Mouse (Mus musculus) brain, adult 2 months (tissue): ENCODE results near the gene Slc38a10.

Source experiments
- DNase-seq: peaks from one replicate; pipeline ENCODE4 v3.0.0; 2011; ENCODE audit warnings: low read depth, low spot score

Slc38a10 gene

DNA sequence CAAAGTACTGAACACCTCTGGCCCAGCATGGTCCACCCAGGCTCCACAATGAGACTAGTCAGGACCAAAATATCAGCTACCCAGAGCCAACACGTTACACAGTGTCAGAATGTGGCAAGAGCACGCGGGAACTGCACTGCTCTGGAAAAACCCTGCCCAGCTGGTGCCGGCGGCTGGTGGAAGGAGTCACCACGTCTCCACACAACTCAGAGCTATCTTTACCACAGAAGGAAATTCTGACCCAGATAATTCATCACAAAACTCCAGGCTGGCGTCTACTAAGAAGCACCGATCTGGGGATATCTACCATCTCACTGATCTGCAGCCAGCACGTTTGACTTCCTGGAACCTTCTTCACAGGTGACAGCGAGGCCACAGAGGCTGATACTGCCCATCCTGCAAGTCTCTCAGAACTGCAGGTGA is 11.8 kb downstream of the Slc38a10 start:
- DNase-seq, result peak; percentile 82

DNA sequence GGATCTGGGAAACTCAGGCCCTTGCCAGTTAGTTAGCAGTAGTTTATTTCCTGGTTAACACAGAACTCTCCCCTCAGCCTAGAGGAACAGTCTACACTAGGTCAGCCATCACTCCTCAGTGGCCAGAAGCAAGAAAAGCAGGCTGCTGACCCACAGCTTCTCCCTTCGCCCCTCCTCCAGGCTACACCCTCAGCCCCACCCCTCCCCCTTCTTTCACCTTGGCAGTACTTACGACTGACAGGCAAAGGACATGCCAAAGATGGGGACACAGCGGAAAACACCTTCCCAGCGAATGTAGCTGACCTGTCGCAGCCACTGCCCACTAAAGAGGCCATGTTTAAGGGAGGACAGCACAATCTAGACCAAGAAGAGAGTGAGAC is 13.5 kb downstream of the Slc38a10 start:
- no peak for DNase-seq

DNA sequence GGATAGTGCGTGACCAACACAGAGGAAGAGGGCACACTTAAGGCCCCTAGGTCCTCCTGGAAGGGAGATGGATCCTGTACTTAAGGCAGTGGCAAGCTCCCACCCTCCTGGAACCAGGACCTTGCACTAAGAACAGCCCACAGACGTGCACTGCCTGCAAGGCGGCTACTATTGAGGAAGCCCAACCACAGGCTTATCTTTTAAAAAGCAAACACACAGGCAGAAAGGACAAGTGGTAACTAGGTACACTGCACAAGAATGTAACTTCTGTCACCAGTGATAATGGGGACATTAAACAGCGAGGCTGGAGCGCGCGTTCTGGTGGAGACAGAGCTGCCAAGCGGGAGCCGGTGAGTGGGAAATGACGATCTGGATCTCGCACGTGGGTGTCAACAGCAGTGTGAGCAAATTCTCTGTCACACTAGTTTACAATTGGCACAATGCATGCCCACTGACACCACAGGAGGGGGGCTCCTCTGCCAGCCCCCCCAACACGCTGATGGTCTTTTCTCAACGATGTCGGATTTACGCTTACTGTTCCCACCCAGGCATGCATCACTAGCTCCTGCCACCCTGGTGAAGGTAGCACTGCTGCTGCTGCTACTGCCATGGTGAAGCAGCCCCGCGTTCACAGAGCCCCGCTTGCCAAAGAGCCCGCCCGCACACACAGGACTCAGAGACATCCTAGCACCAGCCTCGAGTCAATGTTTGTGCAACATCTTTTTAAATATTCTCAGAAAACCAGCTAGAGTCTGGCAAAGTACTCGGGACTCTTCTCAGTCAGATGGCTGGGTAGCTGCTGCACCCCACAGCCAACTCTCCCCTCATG is 14.1 kb downstream of the Slc38a10 start:
- peak; percentile 84 for DNase-seq

DNA sequence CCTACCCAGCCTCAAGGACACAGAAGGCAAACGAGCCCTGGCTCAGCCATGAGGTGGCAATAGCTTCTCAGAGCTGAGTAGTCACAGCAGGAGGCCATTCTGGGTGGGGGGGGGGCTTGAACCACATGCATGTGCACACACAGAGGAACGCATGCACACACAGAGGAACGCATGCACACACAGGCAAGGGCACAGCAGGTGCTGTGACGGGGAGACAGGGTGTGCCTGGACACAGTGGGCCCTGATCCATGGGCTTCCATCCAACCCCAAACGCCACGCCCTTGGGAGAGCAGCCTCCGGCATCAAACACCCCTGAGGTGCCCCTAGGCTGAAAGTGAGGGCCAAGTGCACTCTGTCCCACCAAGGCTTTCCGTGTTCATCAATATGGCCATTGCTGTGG is 15.0 kb downstream of the Slc38a10 start:
- DNase-seq, result no peak

DNA sequence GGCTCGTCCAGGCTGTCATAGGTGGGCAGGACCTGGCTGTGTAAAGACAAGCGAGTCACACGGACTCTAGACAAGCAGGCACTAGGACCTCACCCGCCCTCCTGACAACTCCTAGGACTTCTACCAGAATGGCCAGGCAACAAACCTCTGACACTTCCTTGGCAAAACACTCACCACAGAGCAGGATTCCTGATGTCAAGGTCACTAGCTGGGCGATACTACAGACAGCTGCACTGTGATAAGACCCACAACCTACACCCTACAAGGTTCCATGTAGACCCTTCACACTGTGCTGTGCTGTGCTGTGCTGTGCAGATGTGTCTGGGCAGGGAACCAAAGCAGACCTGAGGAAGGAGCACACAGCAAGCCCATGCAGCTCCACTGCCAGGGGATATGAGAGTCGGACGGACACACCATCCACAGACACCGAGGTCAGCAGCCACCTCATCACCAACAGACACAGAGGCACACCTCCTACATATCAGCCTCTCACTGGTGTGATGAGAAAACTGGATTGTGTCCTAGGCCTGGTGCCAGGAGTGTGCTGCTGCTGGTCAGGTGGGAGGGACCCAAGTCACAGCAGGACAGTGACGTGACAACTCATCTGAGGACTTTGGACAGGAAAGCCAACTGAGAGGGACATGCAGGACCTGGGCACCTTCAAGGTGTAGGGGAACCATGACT is 16.2 kb downstream of the Slc38a10 start:
- DNase-seq, result no peak

DNA sequence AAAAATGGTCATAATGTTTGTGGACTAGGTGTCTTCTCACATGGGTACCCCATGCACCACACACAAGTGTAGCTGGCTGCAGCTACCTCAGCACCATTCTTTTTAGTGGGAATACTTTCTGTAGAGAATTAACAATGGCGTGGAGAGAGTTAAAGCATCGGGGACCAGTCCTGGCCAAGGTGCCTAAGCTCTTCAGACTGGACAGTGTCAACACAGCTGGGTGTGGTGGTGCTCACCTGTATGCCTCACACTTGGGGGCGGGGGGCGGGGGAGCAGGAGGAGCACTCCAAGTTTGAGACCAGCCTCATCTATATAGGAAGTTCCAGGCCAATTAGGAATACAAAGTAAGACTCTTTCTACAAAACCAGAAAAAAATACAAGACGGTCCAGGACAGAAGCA is 17.0 kb downstream of the Slc38a10 start:
- no peak for DNase-seq

DNA sequence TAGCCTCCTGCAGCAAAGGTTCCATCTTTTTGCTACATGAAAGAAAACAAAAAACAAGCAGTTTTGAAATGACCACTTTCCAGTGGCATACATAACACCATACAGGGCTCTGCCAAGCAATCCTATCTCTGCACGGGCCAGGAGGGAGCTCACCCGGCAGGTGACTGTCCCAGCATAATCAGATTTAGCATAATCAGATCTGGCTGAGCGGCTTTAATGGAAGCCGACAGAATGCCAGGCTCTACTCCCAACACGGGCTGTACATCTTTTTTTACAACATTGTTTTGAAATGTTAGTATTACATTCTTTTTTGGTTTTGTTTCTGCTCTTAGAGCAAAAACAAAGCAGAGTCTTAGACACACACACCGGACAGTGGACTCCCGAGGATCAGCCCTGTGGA is 21.9 kb downstream of the Slc38a10 start:
- no peak for DNase-seq

DNA sequence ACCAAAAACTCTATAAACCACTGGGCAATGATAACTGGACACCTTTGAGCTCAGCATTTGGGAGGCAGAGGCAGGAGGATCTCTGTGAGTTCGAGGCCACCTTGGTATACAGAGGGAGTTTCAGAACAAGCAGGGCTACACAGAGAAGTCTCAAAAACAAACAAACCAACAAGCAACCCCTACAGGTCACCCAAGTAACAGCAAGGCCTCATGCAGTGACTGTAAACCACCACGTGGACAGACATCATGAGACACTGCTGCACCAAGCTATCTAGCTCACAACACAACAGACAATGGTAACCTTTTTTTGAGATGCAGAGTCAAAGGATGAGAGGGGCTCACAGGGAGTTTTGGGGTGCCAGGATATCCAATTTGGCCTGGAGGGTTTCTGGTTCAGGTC is 24.3 kb downstream of the Slc38a10 start:
- DNase-seq, result no peak

DNA sequence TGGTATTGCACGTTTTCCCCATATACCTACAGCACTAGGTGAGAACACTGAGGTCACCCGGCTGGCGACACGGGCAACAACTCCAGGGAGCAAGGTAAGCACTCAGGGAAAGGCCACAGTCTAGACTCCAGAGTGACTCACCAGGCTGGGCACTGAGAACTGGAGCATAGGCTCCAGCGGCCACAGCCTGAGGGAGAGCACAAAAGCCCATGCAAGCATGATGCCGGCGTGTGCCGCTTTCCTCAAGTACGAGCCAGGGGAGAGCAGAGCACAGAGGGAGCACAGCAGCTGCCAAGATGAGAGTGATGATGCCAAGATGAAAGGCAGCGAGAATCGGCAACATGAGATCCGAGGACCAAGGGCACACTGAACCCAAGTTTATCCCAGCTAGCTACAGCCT is 29.0 kb downstream of the Slc38a10 start:
- DNase-seq, result peak; percentile 63

DNA sequence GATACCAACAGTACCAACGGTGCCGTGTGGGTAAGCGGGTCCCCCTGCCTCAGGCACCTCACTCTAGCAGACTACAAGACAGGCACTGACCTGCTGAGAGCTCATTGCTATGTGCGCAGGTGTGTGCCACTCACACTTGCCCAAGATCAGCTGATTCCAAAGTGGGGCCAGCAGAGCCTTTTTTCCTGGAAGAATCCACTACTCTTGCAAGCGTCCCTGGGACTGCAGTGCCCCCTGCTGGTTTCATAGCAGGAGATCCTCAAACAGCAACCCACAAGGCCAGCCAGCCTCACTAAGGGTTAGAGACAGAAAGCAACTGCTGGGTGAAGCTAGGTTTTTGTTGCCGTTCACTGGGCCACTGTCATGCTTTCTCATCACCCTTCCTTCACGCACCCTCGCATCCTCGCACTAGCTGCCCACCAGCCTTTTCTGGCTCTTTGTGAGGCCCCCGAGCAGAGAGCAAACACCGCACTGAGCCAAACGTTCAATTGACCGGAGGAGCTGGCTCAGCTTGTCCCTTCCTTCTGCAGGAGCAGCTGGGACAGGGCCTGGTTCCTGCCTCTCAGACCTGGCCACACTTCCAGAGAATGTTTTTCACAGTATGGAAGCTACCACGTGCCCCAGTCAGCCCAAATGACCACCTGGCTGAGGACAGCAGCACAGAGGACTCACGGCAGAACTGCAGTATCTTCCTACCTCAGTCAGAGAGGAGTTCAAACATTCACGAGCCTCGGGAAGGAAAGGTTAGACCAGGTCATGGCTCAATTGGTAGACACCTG is 30.3 kb downstream of the Slc38a10 start:
- DNase-seq, result peak; percentile 94

DNA sequence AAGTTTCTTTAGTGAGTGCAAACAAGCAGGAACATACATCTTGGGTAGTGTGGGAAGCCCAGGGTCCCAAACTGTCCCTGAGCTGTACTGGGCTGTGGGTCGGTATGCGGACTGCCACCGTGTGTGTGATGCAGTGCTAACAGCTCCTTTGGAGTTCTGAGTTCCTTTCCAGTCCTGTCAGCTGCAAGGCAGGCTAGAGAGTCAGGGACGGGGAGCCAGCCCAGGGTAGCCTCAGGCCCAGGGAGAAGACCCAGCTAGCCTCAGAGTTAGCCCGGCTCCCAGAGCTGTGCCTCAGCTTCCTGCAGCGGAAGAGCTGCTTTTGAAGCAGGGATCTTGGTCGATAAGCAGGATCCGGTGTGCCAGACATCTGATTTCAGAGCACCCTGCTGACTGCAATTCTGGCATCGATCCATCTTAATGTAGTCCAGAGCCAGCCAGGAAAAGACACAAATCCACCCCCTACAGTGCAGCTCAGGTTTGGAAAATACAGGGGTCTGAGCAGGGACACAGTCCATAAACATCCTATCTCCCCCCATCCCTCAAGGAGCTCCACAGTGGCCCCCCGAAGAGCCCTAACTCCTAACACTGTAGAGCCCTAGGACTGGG is 31.1 kb downstream of the Slc38a10 start:
- DNase-seq, result peak; percentile 50

DNA sequence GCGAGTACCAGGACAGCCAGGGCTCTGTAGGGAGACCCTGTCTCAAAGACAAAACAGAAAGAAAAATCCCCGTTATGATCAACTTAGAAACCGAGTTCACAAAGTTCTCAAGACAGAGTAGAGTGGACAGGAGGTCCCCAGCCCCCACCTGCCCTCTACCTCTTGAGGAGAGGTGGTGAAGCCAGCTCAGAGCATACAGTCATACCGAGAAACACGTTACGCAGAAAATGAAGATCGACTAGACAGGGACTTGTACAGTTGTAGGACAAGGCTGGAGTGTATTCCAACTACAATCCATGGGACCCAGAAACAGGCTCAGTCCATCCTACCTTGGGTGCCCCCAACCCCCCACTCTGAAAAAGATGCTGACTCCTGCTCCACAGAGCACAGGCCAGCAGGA is 32.0 kb downstream of the Slc38a10 start:
- no peak for DNase-seq

DNA sequence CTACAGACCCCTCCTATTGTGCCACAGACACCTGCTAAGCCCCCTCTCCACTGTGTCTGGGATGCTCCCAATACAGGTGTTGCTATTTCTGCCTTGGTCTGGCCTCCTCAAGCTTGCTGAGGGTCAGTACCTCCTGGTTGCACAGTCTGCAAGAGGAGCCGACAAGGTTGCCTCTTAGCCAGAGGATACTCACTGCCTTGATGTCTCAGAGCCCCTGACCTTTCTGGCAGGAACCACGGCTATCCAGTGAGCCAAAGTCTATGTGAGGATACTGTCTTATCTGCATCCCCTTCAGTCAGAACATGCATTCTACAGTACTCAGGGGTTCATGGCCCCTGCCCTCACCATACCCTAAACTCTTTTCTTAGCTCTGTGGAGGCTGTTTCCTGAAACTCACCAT is 33.5 kb downstream of the Slc38a10 start:
- DNase-seq, result no peak

DNA sequence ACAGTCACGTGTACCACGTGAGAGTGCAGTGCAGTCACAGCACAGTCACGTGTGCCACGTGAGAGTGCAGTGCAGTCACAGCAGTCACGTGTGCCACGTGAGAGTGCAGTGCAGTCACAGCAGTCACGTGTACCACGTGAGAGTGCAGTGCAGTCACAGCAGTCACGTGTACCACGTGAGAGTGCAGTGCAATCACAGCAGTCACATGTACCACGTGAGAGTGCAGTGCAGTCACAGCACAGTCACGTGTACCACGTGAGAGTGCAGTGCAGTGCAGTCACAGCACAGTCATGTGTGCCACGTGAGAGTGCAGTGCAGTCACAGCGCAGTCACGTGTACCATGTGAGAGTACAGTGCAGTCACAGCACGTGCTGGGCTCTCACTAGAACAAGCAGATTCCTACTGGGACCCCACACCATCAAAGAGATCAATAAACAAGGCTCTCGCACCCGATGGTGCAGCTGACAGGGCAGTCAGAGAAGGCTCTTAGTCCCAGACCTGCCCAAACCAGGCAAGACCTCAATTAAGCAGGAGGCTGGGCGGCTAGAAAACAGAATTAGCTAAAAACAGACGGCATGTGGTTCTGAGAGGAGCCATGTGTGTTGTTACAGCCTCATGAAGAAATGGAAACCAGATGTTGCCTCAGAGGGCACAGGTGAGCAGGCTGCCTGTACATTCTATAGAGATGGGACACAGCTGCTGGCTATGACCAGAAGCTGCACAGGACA is 36.5 kb downstream of the Slc38a10 start:
- no peak for DNase-seq

DNA sequence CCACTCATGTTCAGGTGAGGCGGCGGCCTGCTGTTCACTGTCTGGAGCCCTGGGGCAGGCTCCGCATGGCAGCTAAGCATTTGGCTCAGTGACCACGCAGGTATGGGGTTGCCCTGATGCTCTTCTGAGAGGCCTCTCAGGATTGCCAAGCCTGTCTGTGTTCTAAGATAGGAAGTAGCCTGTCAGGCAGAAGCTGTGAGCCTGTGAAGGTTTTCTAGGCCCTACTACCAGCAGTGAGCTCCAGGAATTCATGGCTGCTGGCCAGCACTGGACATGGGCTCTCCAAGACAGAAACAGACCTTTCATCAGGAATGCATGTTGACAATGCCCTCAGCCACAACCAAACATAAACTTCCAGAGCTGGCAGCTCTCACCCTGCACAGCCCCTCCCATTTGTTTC is 39.0 kb downstream of the Slc38a10 start:
- DNase-seq, result peak; percentile 29

DNA sequence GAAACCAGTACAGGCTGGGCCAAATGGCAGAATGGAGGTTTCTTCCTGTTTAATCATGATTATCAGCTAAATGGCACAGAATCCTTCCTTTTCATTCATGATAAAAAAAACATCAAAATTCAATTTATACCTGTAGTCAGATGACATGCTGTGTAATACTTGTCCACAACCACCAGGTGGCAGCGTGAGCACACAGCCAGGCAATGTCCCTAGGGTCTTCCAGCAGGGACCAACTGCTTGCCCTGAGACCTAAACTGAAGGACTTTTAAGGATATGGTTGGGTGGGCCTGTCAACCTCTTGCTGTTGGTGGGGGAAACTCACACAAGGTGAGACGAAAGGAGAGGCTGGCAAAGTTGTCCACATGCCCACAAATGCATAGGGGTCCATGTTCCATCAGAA is 40.1 kb downstream of the Slc38a10 start:
- peak; percentile 67 for DNase-seq

DNA sequence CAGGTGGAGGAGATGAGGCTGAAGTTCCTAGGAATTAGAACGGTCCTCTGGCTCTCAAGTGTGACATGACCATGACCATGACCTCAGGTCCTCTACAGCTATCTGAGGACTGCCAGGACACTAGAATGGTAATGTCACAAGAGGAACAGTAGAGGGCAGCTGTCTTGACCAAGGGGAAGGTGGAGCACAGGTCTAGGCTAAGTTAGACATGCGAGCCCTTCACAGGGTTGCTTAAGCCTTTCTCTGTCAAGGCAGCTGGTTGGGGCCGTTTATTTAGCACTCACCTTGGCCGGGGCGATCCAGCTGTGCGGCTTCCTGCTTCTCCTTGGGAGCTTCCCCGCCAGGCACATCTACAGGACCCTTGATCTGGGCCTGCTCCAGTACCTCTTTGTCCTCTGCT is 40.6 kb downstream of the Slc38a10 start:
- peak; percentile 33 for DNase-seq

DNA sequence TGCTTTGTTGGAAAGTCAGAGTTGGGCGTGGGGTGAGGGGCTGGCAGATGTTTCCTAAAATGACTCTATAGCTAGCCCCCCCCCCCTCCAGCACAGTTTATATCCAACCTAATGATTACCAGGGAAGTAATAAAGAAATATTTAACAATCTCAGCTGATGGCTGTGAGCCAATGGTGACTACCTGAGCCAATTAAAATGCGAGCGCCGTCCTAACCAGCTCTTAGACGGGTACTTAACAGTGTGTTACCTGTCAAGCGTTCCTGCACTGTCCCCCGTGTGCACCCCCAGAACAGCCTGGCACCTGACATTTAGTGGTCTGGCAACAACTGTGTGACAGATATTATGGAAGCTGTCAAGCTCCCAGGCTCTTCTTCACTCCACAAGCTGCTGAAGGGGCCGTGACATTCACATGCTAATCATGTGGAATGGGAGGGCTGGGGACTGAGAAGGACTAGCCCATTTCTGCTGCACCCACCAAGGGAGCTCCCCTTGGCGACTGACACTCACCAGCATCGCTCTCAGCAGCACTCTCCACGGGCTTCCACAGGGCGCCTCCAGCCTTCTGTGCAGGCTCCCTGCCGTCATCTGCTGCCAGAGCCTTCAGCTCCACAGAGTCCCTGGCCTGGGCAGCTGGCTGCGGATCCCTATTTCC is 41.5 kb downstream of the Slc38a10 start:
- no peak for DNase-seq

DNA sequence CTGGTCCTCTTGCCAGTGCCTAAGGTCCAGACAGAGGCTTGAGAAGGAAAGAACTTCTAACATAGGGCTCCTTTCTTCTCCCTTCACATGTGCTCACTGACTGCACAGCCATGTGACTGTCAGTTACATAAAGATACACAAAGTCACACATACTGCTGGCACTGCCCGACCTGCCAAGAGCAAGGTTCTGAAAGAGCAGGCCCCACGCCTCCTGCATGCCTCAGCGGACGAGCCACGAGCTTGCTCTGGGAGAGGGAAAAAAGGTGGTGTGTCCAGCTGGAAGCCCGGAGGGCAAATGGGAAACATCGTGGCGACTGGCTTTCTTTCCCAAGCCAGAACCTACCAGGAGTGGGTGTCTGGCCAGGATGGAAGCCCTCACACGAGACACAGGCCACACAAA is 43.4 kb downstream of the Slc38a10 start:
- peak; percentile 29 for DNase-seq

DNA sequence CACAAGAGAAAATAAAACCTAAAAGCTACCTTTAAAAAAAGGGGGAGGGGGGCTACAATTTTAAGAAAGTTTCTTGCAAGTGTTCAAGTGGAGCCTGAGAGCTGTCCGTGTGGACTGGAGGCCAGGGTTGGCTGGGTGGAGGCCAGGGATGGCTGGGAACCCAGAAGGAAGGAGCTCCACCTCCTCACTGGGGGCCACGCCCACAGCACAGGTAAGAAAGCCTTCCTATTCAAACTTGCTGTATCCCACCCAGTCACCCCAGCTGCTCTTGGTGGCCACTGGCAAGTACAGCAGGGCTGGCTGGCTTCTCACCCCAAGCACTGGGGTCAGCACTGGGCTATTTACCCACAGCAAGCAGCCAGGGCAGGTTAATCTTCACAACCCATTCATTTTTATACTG is 44.1 kb downstream of the Slc38a10 start:
- DNase-seq, result no peak

DNA sequence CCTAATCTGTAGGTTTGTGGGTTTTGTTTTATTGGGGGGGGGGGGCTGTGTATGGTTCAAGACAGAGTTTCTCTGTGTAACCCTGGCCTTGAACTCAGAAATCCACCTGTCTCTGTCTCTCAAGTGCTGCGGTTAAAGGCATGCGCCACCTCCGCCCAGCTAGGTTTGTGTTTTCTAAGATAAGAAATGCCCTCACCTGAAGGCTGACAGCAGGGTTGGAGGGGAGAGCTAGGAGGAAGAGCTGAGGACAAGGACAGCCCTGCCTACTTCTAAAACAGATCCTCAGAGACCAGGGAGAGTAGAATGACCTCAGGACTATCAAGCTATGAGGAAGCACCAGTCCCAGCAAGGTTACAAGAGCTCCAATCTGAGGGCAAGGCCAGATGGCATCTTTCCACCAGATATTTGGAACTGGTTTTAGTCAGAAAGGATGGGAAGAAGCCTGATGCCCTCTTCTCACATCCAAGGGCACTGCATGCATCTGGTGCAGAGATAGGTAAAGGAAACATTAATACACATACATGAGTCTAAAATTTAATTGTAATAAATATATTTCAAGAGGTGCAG is 47.6 kb downstream of the Slc38a10 start:
- DNase-seq, result no peak
